ENCODE assay signal across 9 mouse cellular contexts in genomic region chr2:26061018-26061666, GRCm38 (mm10). TPM values are rescaled to one million over a fixed set of nuclear protein-coding genes. Genes with fewer than 3 reads are reported as not detected.
DNase-seq lines count a peak whose midpoint lies in the region; ATAC-seq lines count a peak whose summit lies in the region.
"Had no signal": no experiment of that assay in that cellular context is flagged by ENCODE, and none has a peak within 500 bp of the region (broad histone marks: within the 10 kb centered on the region; RNA-seq: fewer than 3 reads in every experiment).

No protein-coding gene starts in this region.

- intact Hi-C loops in left cerebral cortex, postnatal 25 days (cut with DNase I): no loop called here

- ATAC-seq in frontal cortex, adult (ENCODE audit: low TSS enrichment): peak; percentile 66; the same call in 1 of the 2 replicates
- ATAC-seq: CD4-positive, CD25-positive, alpha-beta regulatory T cell, adult 4 months had no signal

- no peak for DNase-seq in frontal cortex, postnatal 25 days (ENCODE audit: low spot score in 2 of 2)
- peak; percentile 45 to 58 for DNase-seq in cerebellum, postnatal 10 days
- peak; percentile 64 to 80 for DNase-seq in left cerebral cortex, postnatal 25 days (ENCODE audit: low spot score in 2 of 2)
- DNase-seq in right cerebral cortex, postnatal 36 days (ENCODE audit: low spot score in 2 of 2): peak; percentile 62 to 67
- no peak for DNase-seq in gastrocnemius, postnatal 25 days
- DNase-seq in natural killer cell, adult 2 months (ENCODE audit: low spot score in 2 of 2): no peak
- no peak for DNase-seq in gastrocnemius, postnatal 4 days (ENCODE audit: low spot score in 2 of 2)

RNA-seq across cellular contexts. Expression of gene Ubac1, which starts 39.6 kb away (rescaled TPM):
- 10 to 100 TPM; 59.1 to 68.2 TPM for total RNA-seq in left cerebral cortex, postnatal 25 days (2021)
- total RNA-seq in gastrocnemius, postnatal 25 days (2021): 100 to 1,000 TPM; 224 to 227 TPM
- total RNA-seq in gastrocnemius, postnatal 4 days (2021): 100 to 1,000 TPM; 186 to 187 TPM

Comparison
In these comparisons a context has a peak if more than half of its experiments do, and no peak if none do; other contexts are left out.
1. DNase-seq: peak in cerebellum, postnatal 10 days (2 of 2), left cerebral cortex, postnatal 25 days (2 of 2) and right cerebral cortex, postnatal 36 days (2 of 2); none in frontal cortex, postnatal 25 days (0 of 2), gastrocnemius, postnatal 25 days (single experiment), natural killer cell, adult 2 months (0 of 2) and gastrocnemius, postnatal 4 days (0 of 2).